In genomic region chr3:80913111-80913778, GRCm38 (mm10) we compare ENCODE assay signal across 8 mouse cellular contexts. TPM values are rescaled to one million over a fixed set of nuclear protein-coding genes. Genes with fewer than 3 reads are reported as not detected.
A peak's percentile ranks its signal among the peaks of the same experiment; 100 is the strongest.
DNase-seq lines count a peak whose midpoint lies in the region; ATAC-seq and TF ChIP-seq lines count a peak whose summit lies in the region.

Glrb (minus strand) TSS chr3:80913660.

- H3K9ac ChIP-seq in lung, embryonic 14.5 days = peak within 1 kb of the TSS; percentile 68
- H3K9ac ChIP-seq in intestine, embryonic 16.5 days (ENCODE audit: low read depth, low read length) = peak within 1 kb of the TSS; percentile 73
- peak within 1 kb of the TSS; percentile 43 for H3K9ac ChIP-seq in liver, embryonic 11.5 days (ENCODE audit: low read depth, low read length)

- no peaks in the 10 kb centered on the region for H3K27me3 ChIP-seq in lung, embryonic 14.5 days (ENCODE audit: insufficient read depth, low read length)
- no peaks in the 10 kb centered on the region for H3K27me3 ChIP-seq in cerebellum, adult 2 months (ENCODE audit: control insufficient read depth, insufficient read depth, low read length)
- no peaks in the 10 kb centered on the region for H3K27me3 ChIP-seq in intestine, embryonic 16.5 days (replicated peaks; ENCODE audit: control insufficient read depth, insufficient read depth, low read length)
- peaks cover 19% of the 10 kb centered on the region for H3K27me3 ChIP-seq in liver, embryonic 11.5 days (replicated peaks; ENCODE audit: control insufficient read depth, insufficient read depth, low read length)

- H3K27ac ChIP-seq in lung, embryonic 14.5 days (ENCODE audit: low read depth) = no peak within 1 kb of the TSS
- H3K27ac ChIP-seq in cerebellum, adult 2 months (ENCODE audit: insufficient read depth, low read length) = peak within 1 kb of the TSS; percentile 93
- H3K27ac ChIP-seq in intestine, embryonic 16.5 days (ENCODE audit: low read length) = no peak within 1 kb of the TSS
- H3K27ac ChIP-seq in liver, embryonic 11.5 days (ENCODE audit: low read depth, low read length) = no peak within 1 kb of the TSS

- peak within 1 kb of the TSS; percentile 94 for H3K4me2 ChIP-seq in lung, embryonic 14.5 days
- H3K4me2 ChIP-seq in intestine, embryonic 16.5 days (ENCODE audit: low read depth, low read length) = peak within 1 kb of the TSS; percentile 99
- peak within 1 kb of the TSS; percentile 78 for H3K4me2 ChIP-seq in liver, embryonic 11.5 days

- peak within 1 kb of the TSS; percentile 65 for H3K4me3 ChIP-seq in lung, embryonic 14.5 days (ENCODE audit: low read depth, low read length)
- peak within 1 kb of the TSS; percentile 100 for H3K4me3 ChIP-seq in cerebellum, adult 2 months (replicated peaks; ENCODE audit: insufficient read depth, low read depth, low read length)
- H3K4me3 ChIP-seq in intestine, embryonic 16.5 days (ENCODE audit: low read length) = peak within 1 kb of the TSS; percentile 70
- H3K4me3 ChIP-seq in liver, embryonic 11.5 days (ENCODE audit: low read depth, low read length) = peak within 1 kb of the TSS; percentile 58

- peak; percentile 91 for TF ChIP-seq POLR2A in cerebellum, adult 2 months (IDR thresholded peaks at IDR 0.05; ENCODE audit: borderline replicate concordance, insufficient read depth, low read length)

- no peak for TF ChIP-seq CTCF in lung, embryonic 14.5 days (IDR thresholded peaks at IDR 0.05; ENCODE audit: low read depth)
- TF ChIP-seq CTCF in cerebellum, adult 2 months (IDR thresholded peaks at IDR 0.05; ENCODE audit: borderline replicate concordance, insufficient read depth, low read depth, low read length) = no peak

- WGBS in lung, embryonic 14.5 days = 1% methylated on average over 69 of the region's 76 CpGs
- under 1% methylated on average over 71 of the region's 76 CpGs for WGBS in cerebellum, adult 2 months
- 2% methylated on average over 61 of the region's 76 CpGs for WGBS in intestine, embryonic 16.5 days
- WGBS in liver, embryonic 11.5 days = under 1% methylated on average over 60 of the region's 76 CpGs

- no peaks in the 10 kb centered on the region for H3K36me3 ChIP-seq in lung, embryonic 14.5 days (ENCODE audit: insufficient read depth)
- H3K36me3 ChIP-seq in intestine, embryonic 16.5 days (ENCODE audit: control insufficient read depth, insufficient read depth, low read length) = no peaks in the 10 kb centered on the region
- H3K36me3 ChIP-seq in liver, embryonic 11.5 days (ENCODE audit: control insufficient read depth, insufficient read depth, low read length) = no peaks in the 10 kb centered on the region

- no peaks in the 10 kb centered on the region for H3K4me1 ChIP-seq in lung, embryonic 14.5 days (ENCODE audit: insufficient read depth)
- no peaks in the 10 kb centered on the region for H3K4me1 ChIP-seq in cerebellum, adult 2 months (ENCODE audit: control insufficient read depth, insufficient read depth, low read length)
- H3K4me1 ChIP-seq in intestine, embryonic 16.5 days (ENCODE audit: control insufficient read depth, insufficient read depth, low read length) = no peaks in the 10 kb centered on the region
- H3K4me1 ChIP-seq in liver, embryonic 11.5 days (replicated peaks; ENCODE audit: control insufficient read depth, insufficient read depth, low read length) = no peaks in the 10 kb centered on the region

- ATAC-seq in lung, embryonic 14.5 days (ENCODE audit: insufficient read depth) = peak; percentile 94
- peak; percentile 89 for ATAC-seq in intestine, embryonic 16.5 days
- ATAC-seq in liver, embryonic 11.5 days (replicated peaks; ENCODE audit: low FRiP score) = peak; percentile 45; the same call in 1 of the 2 replicates

- H3K9me3 ChIP-seq in lung, embryonic 14.5 days (ENCODE audit: low read depth, low read length) = no peaks in the 10 kb centered on the region
- H3K9me3 ChIP-seq in intestine, embryonic 16.5 days (ENCODE audit: control insufficient read depth, low read length) = no peaks in the 10 kb centered on the region
- no peaks in the 10 kb centered on the region for H3K9me3 ChIP-seq in liver, embryonic 11.5 days (ENCODE audit: control insufficient read depth, low read length)

- peak; percentile 66 for DNase-seq in lung, embryonic 14.5 days
- DNase-seq in lung, adult 18-20 months = no peak
- DNase-seq in cerebellum, adult 2 months = peak; percentile 78 to 84
- DNase-seq in forelimb bud, embryonic 11.5 days (ENCODE audit: low read depth, low spot score) = peak; percentile 20
- peak; percentile 36 for DNase-seq in liver, embryonic 11.5 days (ENCODE audit: low spot score)
- peak; percentile 64 for DNase-seq in retina, embryonic 14.5 days (ENCODE audit: low spot score)
- DNase-seq in spleen, adult 12 weeks (ENCODE audit: low spot score) = no peak

RNA-seq across cellular contexts. Expression of gene Glrb, which starts in this region (rescaled TPM):
- polyA plus RNA-seq in lung, embryonic 14.5 days (2014; fragmentation: Nextera tagmentation; extraction: Ambion mirVana) = 3.1 and 4.0 TPM in 2 replicates
- 183 and 192 TPM in 2 replicates for polyA plus RNA-seq in cerebellum, adult 2 months (2012; rRNA removed)
- 2.3 and 2.5 TPM in 2 replicates for polyA plus RNA-seq in intestine, embryonic 16.5 days (2015; fragmentation: Nextera tagmentation; extraction: Ambion mirVana)
- 2.4 and 3.8 TPM in 2 replicates for polyA plus RNA-seq in liver, embryonic 11.5 days (2014; fragmentation: Nextera tagmentation; extraction: Ambion mirVana)

Comparison
In these comparisons a context has a peak if more than half of its experiments do, and no peak if none do; other contexts are left out.
1. RNA of gene Glrb (polyA plus RNA-seq): 183 to 192 TPM in cerebellum, adult 2 months; 3.1 to 4.0 TPM in lung, embryonic 14.5 days, 2.4 to 3.8 TPM in liver, embryonic 11.5 days and 2.3 to 2.5 TPM in intestine, embryonic 16.5 days; every median in the first group is over 10 times any median in the second.
2. DNase-seq: peak in lung, embryonic 14.5 days (single experiment), cerebellum, adult 2 months (2 of 2), forelimb bud, embryonic 11.5 days (single experiment), liver, embryonic 11.5 days (single experiment) and retina, embryonic 14.5 days (single experiment); none in lung, adult 18-20 months (0 of 2) and spleen, adult 12 weeks (single experiment).
3. Peak in every context shown above with its lines, with median percentiles within 50 percentile points of each other: ATAC-seq, H3K4me2 ChIP-seq, H3K4me3 ChIP-seq and H3K9ac ChIP-seq.